Comparison of ENCODE assay signal across 32 mouse cellular contexts in the genomic region with DNA sequence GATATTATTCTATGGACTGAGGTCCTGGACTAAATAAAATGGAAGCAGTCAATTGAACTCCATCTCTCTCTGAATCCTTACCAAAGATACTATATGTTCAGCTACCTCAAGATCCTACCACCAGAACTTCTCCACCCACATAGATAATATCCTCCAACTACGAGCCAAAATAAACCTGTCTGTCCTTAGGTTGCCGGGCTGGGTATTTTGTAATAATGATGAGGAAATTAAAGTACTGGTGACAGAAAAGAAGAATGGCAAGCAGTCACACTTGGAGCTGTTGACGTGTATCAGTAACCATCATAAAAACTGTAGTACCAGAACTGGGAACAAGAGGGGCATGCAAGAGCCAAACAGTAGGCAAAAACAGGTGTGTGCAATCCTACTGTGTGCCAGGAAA.
"Had no signal": no experiment of that assay in that cellular context is flagged by ENCODE, and none has a peak within 500 bp of the region (broad histone marks: within the 10 kb centered on the region; RNA-seq: fewer than 3 reads in every experiment).

No protein-coding gene starts in this region.

- H3K4me1 ChIP-seq: limb, embryonic 15.5 days; liver, embryonic 12.5 days; liver, embryonic 13.5 days; liver, embryonic 15.5 days; lung, embryonic 15.5 days; megakaryocyte, embryonic 14.5 days; midbrain, embryonic 15.5 days had no signal

- H3K36me3 ChIP-seq: limb, embryonic 10.5 days; limb, embryonic 12.5 days; limb, embryonic 13.5 days; limb, embryonic 15.5 days; liver, embryonic 12.5 days; liver, embryonic 13.5 days; liver, embryonic 15.5 days; lung, embryonic 15.5 days; midbrain, embryonic 10.5 days; midbrain, embryonic 12.5 days; midbrain, embryonic 13.5 days; midbrain, embryonic 15.5 days; neural tube, embryonic 12.5 days; neural tube, embryonic 13.5 days had no signal

- DNase-seq: left cerebral cortex, postnatal 4 days; liver, embryonic 13.5 days; liver, postnatal 0 days; lung, adult 18-20 months; lung, adult 2 months; lung, embryonic 14.5 days; lung, postnatal 10 days; lung, postnatal 14 days; lung, postnatal 36 days; lung, postnatal 4 days; midbrain, embryonic 14.5 days had no signal

- H3K4me2 ChIP-seq: limb, embryonic 12.5 days; limb, embryonic 13.5 days; limb, embryonic 15.5 days; liver, embryonic 11.5 days; liver, embryonic 12.5 days; liver, embryonic 13.5 days; liver, embryonic 15.5 days; lung, embryonic 14.5 days; lung, embryonic 15.5 days; midbrain, embryonic 12.5 days; midbrain, embryonic 13.5 days; midbrain, embryonic 15.5 days; neural tube, embryonic 12.5 days; neural tube, embryonic 13.5 days had no signal

- ATAC-seq: liver, embryonic 12.5 days; liver, postnatal 0 days; lung, postnatal 0 days; midbrain, embryonic 13.5 days; midbrain, embryonic 15.5 days; midbrain, embryonic 16.5 days had no signal

- H3K4me3 ChIP-seq: left cerebral cortex, adult 2 months; limb, embryonic 10.5 days; limb, embryonic 12.5 days; limb, embryonic 13.5 days; limb, embryonic 15.5 days; liver, embryonic 12.5 days; liver, embryonic 13.5 days; liver, embryonic 15.5 days; lung, embryonic 15.5 days; megakaryocyte, embryonic 14.5 days; midbrain, embryonic 10.5 days; midbrain, embryonic 12.5 days; midbrain, embryonic 13.5 days; midbrain, embryonic 15.5 days; myocyte; neural tube, embryonic 12.5 days; neural tube, embryonic 13.5 days had no signal

- H3K27ac ChIP-seq: left cerebral cortex, adult 2 months; limb, embryonic 10.5 days; limb, embryonic 12.5 days; limb, embryonic 13.5 days; limb, embryonic 15.5 days; liver, embryonic 12.5 days; liver, embryonic 13.5 days; liver, embryonic 14.5 days; liver, embryonic 15.5 days; lung, embryonic 15.5 days; macrophage; midbrain, embryonic 10.5 days; midbrain, embryonic 12.5 days; midbrain, embryonic 13.5 days; midbrain, embryonic 15.5 days; neural tube, embryonic 12.5 days; neural tube, embryonic 13.5 days had no signal

- H3K27me3 ChIP-seq: limb, embryonic 13.5 days; limb, embryonic 15.5 days; liver, embryonic 12.5 days; liver, embryonic 13.5 days; liver, embryonic 15.5 days; lung, embryonic 15.5 days; megakaryocyte, embryonic 14.5 days; midbrain, embryonic 12.5 days; midbrain, embryonic 13.5 days; midbrain, embryonic 15.5 days; neural tube, embryonic 12.5 days; neural tube, embryonic 13.5 days had no signal

- H3K9ac ChIP-seq: limb, embryonic 12.5 days; limb, embryonic 13.5 days; limb, embryonic 15.5 days; liver, embryonic 12.5 days; liver, embryonic 13.5 days; liver, embryonic 14.5 days; liver, embryonic 15.5 days; liver, postnatal 0 days; lung, embryonic 14.5 days; lung, embryonic 15.5 days; midbrain, embryonic 12.5 days; midbrain, embryonic 13.5 days; midbrain, embryonic 15.5 days; neural tube, embryonic 12.5 days; neural tube, embryonic 13.5 days had no signal

- H3K9me3 ChIP-seq: limb, embryonic 10.5 days; limb, embryonic 12.5 days; limb, embryonic 15.5 days; liver, embryonic 12.5 days; liver, embryonic 13.5 days; liver, embryonic 15.5 days; lung, embryonic 15.5 days; midbrain, embryonic 10.5 days; midbrain, embryonic 12.5 days; midbrain, embryonic 13.5 days; midbrain, embryonic 15.5 days; neural tube, embryonic 12.5 days; neural tube, embryonic 13.5 days had no signal
